Mouse (Mus musculus) midbrain, embryonic 14.5 days (tissue): ENCODE measurements around the gene Btbd10. TPM values are rescaled to one million over a fixed set of nuclear protein-coding genes. Genes with fewer than 3 reads are reported as not detected.
A peak's percentile ranks its signal among the peaks of the same experiment; 100 is the strongest.

ENCODE experiments used
- ATAC-seq: fragments of 200-750 bp; cut with Nextera tagmentation; 2 replicates; pipeline ENCODE4 v1.8.0; 2017; ENCODE audit warnings: moderate number of reproducible peaks, moderate library complexity; ENCODE audit not compliant: low FRiP score, low TSS enrichment
- DNase-seq: peaks from one replicate; pipeline ENCODE4 v3.0.0-alpha.2; 2015
- H3K27ac ChIP-seq: fragments of 300-500 bp; sonication (generic); replicated peaks from 2 replicates; pipeline ENCODE4 v1.5.1; 2014; ENCODE audit warnings: mild to moderate bottlenecking, low read depth, low read length, moderate library complexity
- H3K27me3 ChIP-seq: fragments of 300-500 bp; sonication (generic); 2 replicates; pipeline ENCODE4 v1.6.1; 2014; ENCODE audit warnings: low read length, control low read depth, mixed read lengths; ENCODE audit not compliant: control insufficient read depth, insufficient read depth
- H3K36me3 ChIP-seq: fragments of 300-500 bp; sonication (generic); 2 replicates; pipeline ENCODE4 v1.6.1; 2014; ENCODE audit warnings: low read length, control low read depth; ENCODE audit not compliant: control insufficient read depth, insufficient read depth
- H3K4me1 ChIP-seq: fragments of 300-500 bp; sonication (generic); 2 replicates; pipeline ENCODE4 v1.6.1; 2014; ENCODE audit warnings: mild to moderate bottlenecking, antibody characterized with exemption, low read length, control low read depth; ENCODE audit not compliant: control insufficient read depth, insufficient read depth
- H3K4me2 ChIP-seq: fragments of 300-500 bp; sonication (generic); 2 replicates; pipeline ENCODE4 v1.6.1; 2014; ENCODE audit warnings: mild to moderate bottlenecking, low read length, moderate library complexity
- H3K4me3 ChIP-seq: fragments of 300-500 bp; sonication (generic); replicated peaks from 2 replicates; pipeline ENCODE4 v1.5.1; 2014; ENCODE audit warnings: low read depth, low read length
- H3K9ac ChIP-seq: fragments of 300-500 bp; sonication (generic); replicated peaks from 2 replicates; pipeline ENCODE4 v1.6.1; 2014; ENCODE audit warnings: mild to moderate bottlenecking, low read length, moderate library complexity
- H3K9me3 ChIP-seq: fragments of 300-500 bp; sonication (generic); 2 replicates; pipeline ENCODE4 v1.6.1; 2016; ENCODE audit warnings: low read length, control low read depth, mixed read lengths; ENCODE audit not compliant: control insufficient read depth
- WGBS: fragments of 180-500 bp; shearing (Covaris S2); extraction: QIAGEN DNeasy Blood & Tissue Kit; methylation state at CpG from one replicate; pipeline ENCODE4 v1.1.7; 2014; 5-methylcytosine and 5-hydroxymethylcytosine counted together
- polyA plus RNA-seq: library from polyadenylated mRNA; unstranded; fragments of >200 nt; fragmentation: Nextera tagmentation; extraction: Ambion mirVana; gene quantifications from 2 replicates; pipeline ENCODE4 v1.2.1, GENCODE M21; 2014

Gene Btbd10
- polyA plus RNA-seq, 1 experiment from 2014 or later, result 77.8 TPM

GRCm38 (mm10) chr7:113377875-113378658 lies 8.9 kb upstream of the Btbd10 start:
- DNase-seq (peak; percentile 90), ATAC-seq (peak; percentile 53; the same call in 1 of the 2 replicates)
- no peaks in the 10 kb centered on the region for H3K36me3 ChIP-seq
- H3K4me1 ChIP-seq, result no peaks in the 10 kb centered on the region
- H3K27ac ChIP-seq, result no peak overlapping the region
- 32% methylated on average over 7 of the region's 7 CpGs for WGBS
- H3K27me3 ChIP-seq, result no peaks in the 10 kb centered on the region
- no peaks in the 10 kb centered on the region for H3K9me3 ChIP-seq
- no peak overlapping the region for H3K4me2 ChIP-seq
- H3K9ac ChIP-seq, result no peak overlapping the region
- H3K4me3 ChIP-seq, result no peak overlapping the region

GRCm38 (mm10) chr7:113372682-113373081 lies 3.5 kb upstream of the Btbd10 start:
- H3K9me3 ChIP-seq, result no peaks in the 10 kb centered on the region
- no peaks in the 10 kb centered on the region for H3K36me3 ChIP-seq
- no peak overlapping the region for H3K4me3 ChIP-seq
- H3K4me2 ChIP-seq, result no peak overlapping the region
- DNase-seq (no peak), ATAC-seq (no peak)
- H3K4me1 ChIP-seq, result peaks cover 12% of the 10 kb centered on the region
- no peak overlapping the region for H3K27ac ChIP-seq
- H3K27me3 ChIP-seq, result no peaks in the 10 kb centered on the region
- 77% methylated on average over 1 of the region's 1 CpGs for WGBS
- H3K9ac ChIP-seq, result no peak overlapping the region

- Histone ChIP-seq H3K4me2 (peak overlapping the region; percentile 81), H3K4me1 (peaks cover 19% of the 10 kb centered on the region), H3K4me3 (peak overlapping the region; percentile 94), H3K36me3 (no peaks in the 10 kb centered on the region), H3K27me3 (no peaks in the 10 kb centered on the region), H3K9ac (peak overlapping the region; percentile 98), H3K27ac (peak overlapping the region; percentile 93), H3K9me3 (no peaks in the 10 kb centered on the region)
- DNase-seq (peak; percentile 80), ATAC-seq (peak; percentile 78)
- under 1% methylated on average over 44 of the region's 44 CpGs for WGBS
Measured at GRCm38 (mm10) chr7:113369620-113370340, 588 bp upstream of the Btbd10 start.

- no peak overlapping the region for H3K4me3 ChIP-seq
- H3K9ac ChIP-seq, result no peak overlapping the region
- no peaks in the 10 kb centered on the region for H3K27me3 ChIP-seq
- H3K4me2 ChIP-seq, result peak overlapping the region; percentile 81
- ATAC-seq (no peak), DNase-seq (no peak)
- WGBS, result 61% methylated on average over 4 of the region's 4 CpGs
- H3K4me1 ChIP-seq, result peaks cover 19% of the 10 kb centered on the region
- H3K9me3 ChIP-seq, result no peaks in the 10 kb centered on the region
- H3K36me3 ChIP-seq, result no peaks in the 10 kb centered on the region
- H3K27ac ChIP-seq, result no peak overlapping the region
Measured at GRCm38 (mm10) chr7:113367440-113367839, 1.8 kb downstream of the Btbd10 start.

- DNase-seq (no peak), ATAC-seq (no peak)
- H3K36me3 ChIP-seq, result no peaks in the 10 kb centered on the region
- 88% methylated on average over 1 of the region's 1 CpGs for WGBS
- H3K4me1 ChIP-seq, result no peaks in the 10 kb centered on the region
- H3K4me2 ChIP-seq, result no peak overlapping the region
- no peaks in the 10 kb centered on the region for H3K27me3 ChIP-seq
- no peaks in the 10 kb centered on the region for H3K9me3 ChIP-seq
- H3K27ac ChIP-seq, result no peak overlapping the region
- no peak overlapping the region for H3K9ac ChIP-seq
- H3K4me3 ChIP-seq, result no peak overlapping the region
Measured at GRCm38 (mm10) chr7:113349089-113349488, 20.1 kb downstream of the Btbd10 start.

- H3K9ac ChIP-seq, result no peak overlapping the region
- no peak for DNase-seq
- WGBS, result 88% methylated on average over 2 of the region's 2 CpGs
- H3K9me3 ChIP-seq, result no peaks in the 10 kb centered on the region
- no peaks in the 10 kb centered on the region for H3K36me3 ChIP-seq
- H3K27ac ChIP-seq, result 0 out of 2 replicates have a peak overlapping the region, but pooled peaks have one; percentile 52
- ATAC-seq, result no peak
- H3K27me3 ChIP-seq, result no peaks in the 10 kb centered on the region
- no peaks in the 10 kb centered on the region for H3K4me1 ChIP-seq
- H3K4me2 ChIP-seq, result peak overlapping the region; percentile 26; the same call in 1 of the 2 replicates
- H3K4me3 ChIP-seq, result no peak overlapping the region
Measured at GRCm38 (mm10) chr7:113347694-113348093, 21.5 kb downstream of the Btbd10 start.

- no peaks in the 10 kb centered on the region for H3K4me1 ChIP-seq
- H3K9ac ChIP-seq, result no peak overlapping the region
- no peaks in the 10 kb centered on the region for H3K36me3 ChIP-seq
- ATAC-seq, result no peak
- peak overlapping the region; percentile 26 for H3K4me2 ChIP-seq
- H3K4me3 ChIP-seq, result no peak overlapping the region
- 33% methylated on average over 4 of the region's 4 CpGs for WGBS
- H3K27ac ChIP-seq, result 0 out of 2 replicates have a peak overlapping the region, but pooled peaks have one; percentile 52
- no peaks in the 10 kb centered on the region for H3K9me3 ChIP-seq
- peak; percentile 64 for DNase-seq
- H3K27me3 ChIP-seq, result no peaks in the 10 kb centered on the region
Measured at GRCm38 (mm10) chr7:113347271-113347670, 21.9 kb downstream of the Btbd10 start.

GRCm38 (mm10) chr7:113335250-113335649 lies 33.9 kb downstream of the Btbd10 start:
- WGBS, result 84% methylated on average over 8 of the region's 8 CpGs
- no peak for DNase-seq
- H3K4me2 ChIP-seq, result no peak overlapping the region
- H3K4me1 ChIP-seq, result no peaks in the 10 kb centered on the region
- no peaks in the 10 kb centered on the region for H3K9me3 ChIP-seq
- no peak overlapping the region for H3K4me3 ChIP-seq
- no peak for ATAC-seq
- peaks cover 12% of the 10 kb centered on the region; the same call in 1 of the 2 replicates for H3K36me3 ChIP-seq
- H3K9ac ChIP-seq, result no peak overlapping the region
- no peak overlapping the region for H3K27ac ChIP-seq
- no peaks in the 10 kb centered on the region for H3K27me3 ChIP-seq
